Mouse (Mus musculus) mature B cell (primary cell): ENCODE data around the gene Hoxc13.

Experiments used
- in situ Hi-C: fragments of 300-500 bp; cut with MboI; formaldehyde crosslinking; loops from 2 replicates; pipeline ENCODE4 v1.14.3; 2019

Hoxc13 gene

DNA sequence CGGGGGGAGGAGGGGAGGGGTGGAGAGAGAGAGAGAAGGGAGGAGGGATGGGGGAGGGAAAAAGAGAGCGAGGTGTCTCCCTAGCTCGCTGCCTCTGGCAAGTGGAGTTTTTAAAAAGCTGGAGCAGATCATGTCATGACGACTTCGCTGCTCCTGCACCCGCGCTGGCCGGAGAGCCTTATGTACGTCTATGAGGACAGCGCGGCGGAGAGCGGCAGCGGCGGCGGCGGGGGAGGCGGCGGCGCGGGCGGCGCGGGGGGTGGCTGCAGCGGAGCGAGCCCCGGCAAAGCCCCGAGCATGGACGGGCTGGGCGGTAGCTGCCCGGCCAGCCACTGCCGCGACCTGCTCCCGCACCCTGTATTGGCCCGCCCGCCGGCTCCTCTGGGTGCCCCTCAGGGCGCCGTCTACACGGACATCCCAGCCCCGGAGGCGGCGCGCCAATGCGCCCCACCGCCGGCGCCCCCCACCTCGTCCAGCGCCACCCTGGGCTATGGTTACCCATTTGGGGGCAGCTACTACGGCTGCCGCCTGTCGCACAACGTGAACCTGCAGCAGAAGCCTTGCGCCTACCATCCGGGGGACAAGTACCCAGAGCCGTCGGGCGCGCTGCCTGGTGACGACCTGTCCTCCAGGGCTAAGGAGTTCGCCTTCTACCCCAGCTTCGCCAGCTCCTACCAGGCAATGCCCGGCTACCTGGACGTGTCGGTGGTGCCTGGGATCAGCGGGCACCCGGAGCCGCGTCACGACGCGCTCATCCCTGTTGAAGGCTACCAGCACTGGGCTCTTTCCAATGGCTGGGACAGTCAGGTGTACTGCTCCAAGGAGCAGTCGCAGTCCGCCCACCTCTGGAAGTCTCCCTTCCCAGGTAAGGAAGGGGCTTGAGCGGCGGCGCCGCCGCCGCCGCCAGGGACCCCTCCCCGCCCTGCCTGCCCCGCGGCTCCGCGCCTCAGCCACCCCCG lies at the start of gene Hoxc13:
Hoxc13 (plus strand) TSS at position 51 of the 959 bp plus-strand sequence.
- in situ Hi-C loops = no loop called here

GRCm38 (mm10) chr15:102885803-102886202 lies 35.1 kb upstream of the Hoxc13 start:
- in situ Hi-C loops = no loop called here

DNA sequence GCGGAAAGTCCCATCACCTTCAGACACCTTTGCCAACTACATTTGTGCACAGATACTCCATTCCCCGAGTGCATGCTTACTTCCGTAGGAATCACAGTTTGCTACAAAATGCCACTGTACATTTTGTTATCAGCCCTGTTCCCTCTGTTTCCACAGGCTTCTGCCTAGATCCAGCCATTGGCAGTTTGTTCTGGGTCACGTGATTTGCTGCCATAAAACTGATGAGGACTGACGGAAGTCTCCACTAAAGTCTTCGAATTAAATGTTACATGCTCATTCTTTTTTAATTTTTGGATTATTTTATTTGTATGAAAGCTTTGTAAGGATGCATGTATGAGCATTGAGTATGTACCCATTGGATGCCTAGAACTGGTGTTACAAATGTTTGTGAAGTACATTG lies 25.8 kb upstream of the Hoxc13 start:
- in situ Hi-C loops = no loop called here

GRCm38 (mm10) chr15:102904946-102905345 lies 16.0 kb upstream of the Hoxc13 start:
- in situ Hi-C loops = no loop called here

GRCm38 (mm10) chr15:102909536-102909935 lies 11.4 kb upstream of the Hoxc13 start:
- in situ Hi-C loops = no loop called here

DNA sequence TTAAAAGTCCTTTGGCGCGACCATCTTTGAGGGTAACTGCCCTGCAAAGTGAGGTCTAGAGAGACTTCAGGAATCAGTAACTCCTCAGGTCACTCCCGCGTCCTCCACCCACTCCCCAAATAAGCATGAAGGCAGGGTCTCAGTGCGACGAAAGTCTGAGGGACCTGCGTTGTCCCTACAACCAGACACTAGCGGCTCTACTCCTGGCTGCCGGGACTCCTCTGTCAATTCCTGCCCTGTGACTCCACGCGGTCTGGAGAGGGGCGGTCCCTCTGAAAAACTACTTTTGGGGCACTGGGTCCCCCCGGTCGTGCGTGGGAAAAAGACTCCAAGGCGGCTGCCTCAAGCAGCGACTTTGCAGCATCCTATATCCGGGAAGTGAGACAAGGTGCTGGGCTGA lies 10.9 kb upstream of the Hoxc13 start:
- in situ Hi-C loops = no loop called here

GRCm38 (mm10) chr15:102910496-102911095 lies 10.3 kb upstream of the Hoxc13 start:
- in situ Hi-C loops = no loop called here

GRCm38 (mm10) chr15:102913038-102913585 lies 7.8 kb upstream of the Hoxc13 start:
- in situ Hi-C loops = no loop called here

DNA sequence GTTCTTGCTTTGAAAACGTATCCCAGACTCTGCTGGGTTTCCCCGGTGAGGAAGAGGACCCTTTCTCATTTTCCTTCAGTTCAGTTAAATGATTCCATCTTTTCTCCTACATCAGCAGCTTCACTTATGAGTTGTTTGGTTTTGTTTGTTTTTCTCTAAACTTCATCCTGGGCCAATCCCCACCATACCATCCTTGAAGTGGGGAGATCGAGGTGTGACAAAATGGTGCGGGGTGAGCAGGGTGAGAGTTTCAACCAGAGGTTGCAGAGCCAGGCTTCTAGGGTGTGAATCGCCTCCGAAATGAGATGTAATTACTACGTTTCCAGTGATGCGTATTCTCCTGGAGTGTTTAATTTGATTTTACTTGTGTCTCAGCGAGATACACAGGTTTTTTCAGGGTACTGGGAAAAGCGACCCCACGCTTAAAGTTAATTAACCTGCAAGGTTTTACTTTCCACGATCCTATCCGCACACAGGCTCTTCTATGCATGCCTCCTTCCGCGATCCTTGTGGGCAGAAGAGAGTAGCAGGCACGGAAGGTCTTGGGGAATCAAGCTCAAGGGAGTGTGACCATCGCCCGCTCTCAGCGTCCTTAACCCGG lies 2.8 kb upstream of the Hoxc13 start:
- in situ Hi-C loops = no loop called here

DNA sequence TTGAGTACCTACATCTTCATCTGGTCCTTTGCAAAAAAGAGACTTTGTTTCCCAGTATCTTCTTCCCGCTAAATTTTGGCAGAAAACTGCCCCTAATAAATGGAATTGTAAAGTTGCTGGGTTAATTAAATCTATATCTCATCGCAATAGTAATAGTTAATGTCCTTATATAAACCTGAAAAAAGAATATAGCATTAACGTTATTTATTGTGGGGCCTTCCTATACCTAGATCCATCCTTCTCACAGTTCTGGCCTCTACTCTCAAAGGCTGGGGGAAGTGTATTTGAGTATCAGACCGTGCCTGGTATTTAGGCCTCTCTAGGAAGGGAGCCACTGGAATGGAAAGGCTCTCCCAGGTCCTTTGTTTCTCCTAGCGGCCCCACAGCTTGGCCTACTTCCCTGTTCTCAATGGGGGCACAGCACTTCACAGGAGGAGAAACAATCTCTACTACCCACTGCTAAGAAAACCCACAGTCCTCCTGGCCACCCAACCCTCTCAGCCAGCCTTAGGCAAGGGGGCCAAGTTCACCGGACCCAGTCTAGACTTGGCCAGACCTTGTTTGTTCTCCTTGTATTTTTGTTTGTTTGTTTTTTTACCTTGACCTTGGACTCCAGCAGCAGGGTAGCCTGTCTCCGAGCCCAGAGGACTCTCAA lies 2.2 kb upstream of the Hoxc13 start:
- in situ Hi-C loops = no loop called here

- in situ Hi-C loops = no loop called here
Measured at GRCm38 (mm10) chr15:102919336-102920180, 1.3 kb upstream of the Hoxc13 start.

GRCm38 (mm10) chr15:102920619-102921018 lies 284 bp upstream of the Hoxc13 start:
- in situ Hi-C loops = no loop called here

DNA sequence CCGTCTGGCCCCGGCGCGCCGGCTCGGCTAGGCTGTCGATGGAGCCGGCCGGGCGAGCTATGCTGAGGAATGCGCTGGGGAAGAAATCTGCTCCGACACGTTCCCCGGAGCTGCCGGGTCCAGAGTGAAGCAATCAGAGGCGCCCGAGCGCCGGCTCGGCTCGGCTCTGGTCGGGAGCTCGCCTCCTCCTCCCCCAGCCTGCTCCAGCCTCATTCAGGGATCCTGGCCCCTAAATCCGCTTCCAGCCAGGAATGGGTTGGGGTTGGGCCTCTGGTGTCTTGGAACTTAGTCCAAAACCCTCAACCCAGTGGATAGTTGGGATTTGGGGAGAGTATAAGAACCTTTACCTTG lies 1.1 kb downstream of the Hoxc13 start:
- in situ Hi-C loops = no loop called here

DNA sequence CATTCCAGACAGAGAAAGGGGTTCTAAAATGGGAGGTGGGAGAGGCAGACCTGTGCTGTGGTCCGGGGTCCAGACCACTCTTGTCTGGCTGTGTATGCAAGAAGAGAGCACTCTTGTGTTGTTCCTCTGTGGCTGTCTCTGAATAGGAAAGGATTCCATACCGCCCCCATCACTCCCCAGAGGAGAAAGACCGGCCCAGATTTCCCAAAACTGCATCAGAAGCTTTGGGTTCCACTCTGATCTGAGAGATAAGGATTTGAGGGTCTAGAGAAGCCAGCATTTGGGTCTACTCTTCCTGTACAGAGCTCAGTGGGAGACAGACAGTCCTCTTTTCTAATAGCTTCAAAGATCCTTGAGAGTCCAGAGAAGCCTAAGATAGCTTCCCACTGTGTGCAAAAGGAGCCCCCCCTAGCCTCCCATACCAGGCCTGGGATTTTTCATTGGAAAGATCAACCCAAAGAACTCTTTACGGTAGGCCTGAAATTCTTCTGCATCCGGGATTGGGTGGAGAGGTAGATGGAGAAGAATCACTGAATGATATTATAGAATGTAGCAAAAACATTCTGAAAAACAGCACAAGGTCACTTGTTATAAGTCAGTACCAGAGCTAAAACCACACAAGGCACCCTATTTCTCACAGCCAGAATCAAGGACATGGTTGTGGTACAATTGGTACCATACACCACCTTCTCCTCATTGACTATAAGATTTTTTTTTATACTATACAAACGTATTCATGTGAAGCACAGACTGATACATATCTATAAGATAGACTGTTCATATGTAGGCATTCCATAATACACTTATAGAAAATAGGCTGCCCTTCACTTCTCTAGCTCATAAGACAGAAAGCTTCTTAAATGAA lies 2.0 kb downstream of the Hoxc13 start:
- in situ Hi-C loops = no loop called here

- in situ Hi-C loops = no loop called here
Measured at GRCm38 (mm10) chr15:102927032-102927645, 6.2 kb downstream of the Hoxc13 start.

- in situ Hi-C loops = no loop called here
Measured at GRCm38 (mm10) chr15:102931706-102932358, 10.9 kb downstream of the Hoxc13 start.

DNA sequence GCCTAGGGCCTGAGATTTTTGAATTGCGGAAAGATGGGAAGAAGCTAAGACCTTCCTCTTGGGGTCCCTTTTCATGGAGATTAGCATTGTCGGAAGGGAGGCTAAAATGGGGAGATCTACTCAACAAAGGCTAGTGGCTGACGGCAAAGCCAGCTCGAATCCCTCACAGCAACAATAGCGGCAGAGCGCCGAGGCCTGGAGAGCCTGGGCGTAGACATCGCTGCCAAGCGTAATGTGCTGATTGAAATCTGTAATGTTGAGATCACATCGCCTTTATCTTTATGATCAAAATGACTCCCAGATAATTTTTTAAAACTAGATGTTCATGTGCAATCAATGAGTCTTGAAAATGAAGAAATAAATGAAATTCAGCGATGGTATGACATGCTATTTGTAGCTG lies 13.5 kb downstream of the Hoxc13 start:
- in situ Hi-C loops = no loop called here

- in situ Hi-C loops = no loop called here
Measured at GRCm38 (mm10) chr15:102934897-102935296, 14.0 kb downstream of the Hoxc13 start.

DNA sequence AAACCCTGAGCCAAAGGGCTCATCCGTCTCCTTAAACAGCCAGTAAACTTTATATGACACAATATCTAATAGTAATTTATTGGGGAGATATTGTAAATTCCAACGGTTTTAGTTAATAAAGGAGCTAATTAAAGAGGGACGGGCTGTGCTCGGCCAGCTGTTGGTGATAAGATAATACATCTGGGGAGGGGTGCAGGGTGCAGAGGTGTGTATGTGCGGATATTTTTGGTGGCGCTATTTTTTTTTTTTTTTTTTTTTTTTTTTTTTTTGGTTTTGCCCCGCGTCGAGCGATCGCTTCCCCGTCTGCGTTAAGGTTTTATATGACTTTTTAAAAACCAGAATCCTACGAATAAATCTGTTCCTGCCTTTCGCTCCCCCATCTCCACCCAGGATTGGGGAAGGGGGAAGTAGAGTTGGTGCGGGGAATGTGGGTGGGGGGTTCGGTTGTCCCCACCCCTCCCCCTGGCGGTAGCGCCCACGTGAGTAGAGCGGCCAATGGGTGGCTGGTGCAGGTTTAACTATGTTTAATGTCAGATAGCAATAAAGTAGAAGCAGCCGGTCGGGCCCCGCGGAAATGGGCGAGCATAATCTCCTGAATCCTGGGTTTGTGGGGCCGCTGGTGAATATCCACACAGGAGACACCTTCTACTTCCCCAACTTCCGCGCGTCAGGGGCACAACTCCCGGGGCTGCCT lies 15.5 kb downstream of the Hoxc13 start, which contains the start of gene Hoxc12:
Hoxc12 (plus strand) TSS at position 479 of the 694 bp plus-strand sequence.
- in situ Hi-C loops = no loop called here
